Mouse (Mus musculus): Measurements from ENCODE around the gene Atg10. TPM values are rescaled to one million over a fixed set of nuclear protein-coding genes. Genes with fewer than 3 reads are reported as not detected.
"Not testable (repeated sequence)": the region's sequence is repeated elsewhere in the genome, so short reads cannot be mapped to it uniquely, and the experiment has no call there.

Gene Atg10
- polyA plus RNA-seq, 1 experiment from 2014 or later, result 13.9 TPM

DNA sequence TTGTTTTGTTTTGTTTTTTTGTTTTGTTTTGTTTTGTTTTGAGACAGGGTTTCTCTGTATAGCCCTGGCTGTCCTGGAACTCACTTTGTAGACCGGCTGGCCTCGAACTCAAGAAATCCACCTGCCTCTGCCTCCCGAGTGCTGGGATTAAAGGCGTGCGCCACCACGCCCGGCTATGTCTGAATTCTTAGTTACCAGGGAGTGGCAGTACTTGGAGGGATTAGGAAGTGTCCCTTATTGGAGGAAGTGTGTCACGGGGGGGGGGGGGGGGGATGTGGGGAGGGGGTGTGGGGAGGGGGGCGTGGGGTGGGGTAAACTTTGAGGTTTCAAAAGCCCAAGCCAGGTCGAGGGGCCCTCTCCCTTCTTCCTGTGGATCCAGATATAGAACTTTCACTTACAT, 295.5 kb downstream of the Atg10 start:
- not testable (repeated sequence) for H3K4me2 ChIP-seq (ENCODE audit: low read length); H3K27ac ChIP-seq (ENCODE audit: low read depth, low read length); H3K27me3 ChIP-seq (replicated peaks; ENCODE audit: control insufficient read depth, insufficient read depth, low read length); H3K4me3 ChIP-seq (ENCODE audit: low read length); H3K4me1 ChIP-seq (ENCODE audit: control insufficient read depth, insufficient read depth, low read depth, low read length); H3K9ac ChIP-seq (ENCODE audit: low read depth, low read length); ATAC-seq; H3K9me3 ChIP-seq (ENCODE audit: control insufficient read depth, low read length)
- H3K36me3 ChIP-seq (ENCODE audit: control insufficient read depth, insufficient read depth, low read length), result peaks cover 22% of the 10 kb centered on the region
- 89% methylated on average over 9 of the region's 10 CpGs for WGBS

DNA sequence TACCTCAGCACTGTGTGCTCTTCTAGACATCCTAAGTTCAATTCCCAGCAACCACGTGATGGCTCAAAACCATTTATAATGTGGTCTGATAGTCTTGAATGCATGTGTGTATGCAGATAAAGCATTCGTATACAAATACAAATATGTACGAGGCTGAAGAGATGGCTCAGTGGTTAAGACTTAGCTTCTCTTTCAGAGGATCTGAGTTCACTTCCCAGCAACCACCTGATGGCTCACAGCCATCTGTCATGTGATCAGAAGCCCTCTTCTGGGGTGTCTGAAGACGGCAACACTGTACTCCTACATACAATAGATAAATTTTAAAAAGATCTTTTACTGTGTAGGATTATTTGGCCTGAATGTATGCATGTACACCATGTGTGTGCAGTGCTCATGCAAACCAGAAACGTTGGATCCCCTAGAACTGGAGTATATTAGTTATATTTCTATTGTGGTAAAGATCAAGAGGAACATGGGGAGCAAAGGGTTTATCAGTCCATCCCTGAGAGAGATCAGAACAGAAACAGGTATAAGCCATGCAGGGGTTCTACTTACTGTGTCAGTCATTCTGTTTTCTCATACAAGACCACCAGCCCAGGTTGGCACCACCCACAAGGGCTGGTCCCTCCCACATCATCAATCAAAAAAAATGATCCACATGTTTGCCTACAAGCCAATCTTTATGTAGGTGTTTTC, 296.7 kb downstream of the Atg10 start:
- ATAC-seq, result no peak
- H3K4me2 ChIP-seq (ENCODE audit: low read length), result no peak overlapping the region
- WGBS, result 81% methylated on average over 5 of the region's 5 CpGs
- H3K9ac ChIP-seq (ENCODE audit: low read depth, low read length), result no peak overlapping the region
- H3K4me3 ChIP-seq (ENCODE audit: low read length), result no peak overlapping the region
- H3K36me3 ChIP-seq (ENCODE audit: control insufficient read depth, insufficient read depth, low read length), result peaks cover 22% of the 10 kb centered on the region
- no peaks in the 10 kb centered on the region for H3K27me3 ChIP-seq (replicated peaks; ENCODE audit: control insufficient read depth, insufficient read depth, low read length)
- no peaks in the 10 kb centered on the region for H3K9me3 ChIP-seq (ENCODE audit: control insufficient read depth, low read length)
- no peak overlapping the region for H3K27ac ChIP-seq (ENCODE audit: low read depth, low read length)
- peaks cover 6% of the 10 kb centered on the region for H3K4me1 ChIP-seq (ENCODE audit: control insufficient read depth, insufficient read depth, low read depth, low read length)

DNA sequence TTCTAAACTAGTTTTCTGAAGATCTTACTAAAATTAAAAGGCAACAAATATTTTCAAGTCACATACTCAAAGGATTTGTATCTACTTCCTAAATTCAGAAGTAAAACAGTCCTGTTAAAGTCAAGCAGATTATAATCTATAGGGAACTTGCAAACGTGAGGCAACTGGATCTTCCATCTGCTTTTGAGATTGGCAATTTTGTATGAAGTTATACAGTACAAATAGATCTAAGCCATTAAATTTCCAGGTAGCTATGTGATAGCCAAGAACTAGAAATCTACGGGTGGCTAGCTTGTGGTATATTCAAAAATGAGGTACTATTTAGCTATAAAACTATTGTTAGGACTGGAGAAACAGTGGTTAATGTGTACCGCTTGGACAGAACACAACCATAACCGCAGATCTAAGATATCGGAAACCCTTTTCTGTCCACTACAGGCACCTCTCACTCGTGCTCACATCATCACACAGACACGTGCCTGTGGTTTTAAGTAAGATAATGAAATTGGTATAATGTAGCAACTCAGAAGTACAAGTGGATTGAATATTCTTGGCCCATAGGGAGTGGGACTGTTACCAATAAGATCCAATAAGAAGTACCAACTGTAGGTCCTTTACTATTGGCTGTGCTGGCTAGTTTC, 297.5 kb downstream of the Atg10 start:
- Histone ChIP-seq H3K27ac (ENCODE audit: low read depth, low read length) (no peak overlapping the region), H3K27me3 (replicated peaks; ENCODE audit: control insufficient read depth, insufficient read depth, low read length) (no peaks in the 10 kb centered on the region), H3K9ac (ENCODE audit: low read depth, low read length) (no peak overlapping the region), H3K36me3 (ENCODE audit: control insufficient read depth, insufficient read depth, low read length) (peaks cover 22% of the 10 kb centered on the region), H3K4me3 (ENCODE audit: low read length) (no peak overlapping the region), H3K4me1 (ENCODE audit: control insufficient read depth, insufficient read depth, low read depth, low read length) (peaks cover 6% of the 10 kb centered on the region), H3K4me2 (ENCODE audit: low read length) (no peak overlapping the region), H3K9me3 (ENCODE audit: control insufficient read depth, low read length) (no peaks in the 10 kb centered on the region)
- no peak for ATAC-seq
- 86% methylated on average over 7 of the region's 7 CpGs for WGBS

DNA sequence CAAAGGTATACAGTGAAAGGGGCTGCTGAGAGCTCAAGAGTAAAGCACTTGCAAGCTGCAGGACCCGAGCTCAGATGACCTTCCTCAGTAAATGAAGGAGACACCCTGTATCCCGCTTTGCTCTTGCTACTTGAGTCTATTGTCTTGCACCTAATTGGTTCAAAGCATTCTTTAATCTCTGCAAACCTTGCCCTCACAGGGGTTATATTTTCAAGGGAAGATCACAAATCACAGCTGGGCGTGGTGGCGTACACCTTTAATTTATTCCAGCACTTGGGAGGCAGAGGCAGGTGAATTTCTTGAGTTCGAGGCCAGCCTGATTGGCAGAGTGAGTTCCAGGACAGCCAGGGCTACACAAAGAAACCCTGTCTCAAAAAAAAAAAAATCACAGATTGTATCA, 298.6 kb downstream of the Atg10 start:
- no peak overlapping the region for H3K27ac ChIP-seq (ENCODE audit: low read depth, low read length)
- no peaks in the 10 kb centered on the region for H3K9me3 ChIP-seq (ENCODE audit: control insufficient read depth, low read length)
- no peak overlapping the region for H3K9ac ChIP-seq (ENCODE audit: low read depth, low read length)
- WGBS, result 92% methylated on average over 5 of the region's 5 CpGs
- H3K27me3 ChIP-seq (replicated peaks; ENCODE audit: control insufficient read depth, insufficient read depth, low read length), result no peaks in the 10 kb centered on the region
- H3K4me2 ChIP-seq (ENCODE audit: low read length), result no peak overlapping the region
- no peak overlapping the region for H3K4me3 ChIP-seq (ENCODE audit: low read length)
- ATAC-seq, result no peak
- peaks cover 6% of the 10 kb centered on the region for H3K4me1 ChIP-seq (ENCODE audit: control insufficient read depth, insufficient read depth, low read depth, low read length)
- peaks cover 22% of the 10 kb centered on the region for H3K36me3 ChIP-seq (ENCODE audit: control insufficient read depth, insufficient read depth, low read length)

DNA sequence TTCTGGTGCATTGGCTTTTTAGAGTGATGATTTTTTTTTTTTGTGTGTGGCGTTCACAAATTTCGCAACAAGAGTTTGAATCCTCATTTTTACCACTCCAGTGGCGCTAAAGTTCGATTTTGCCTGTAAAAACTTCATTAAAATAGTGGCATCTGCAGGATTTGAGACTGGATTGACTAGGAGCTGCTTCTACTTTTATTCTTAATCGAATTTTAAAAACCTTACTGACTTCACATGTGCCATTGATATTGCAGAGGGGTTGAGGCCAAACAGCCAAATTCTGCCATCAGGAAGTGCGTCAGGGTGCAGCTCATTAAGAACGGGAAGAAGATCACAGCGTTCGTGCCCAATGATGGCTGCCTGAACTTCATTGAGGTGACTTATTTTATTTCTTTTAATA, 299.7 kb downstream of the Atg10 start:
- H3K27me3 ChIP-seq (replicated peaks; ENCODE audit: control insufficient read depth, insufficient read depth, low read length), result no peaks in the 10 kb centered on the region
- WGBS, result 53% methylated on average over 9 of the region's 9 CpGs
- no peak overlapping the region for H3K9ac ChIP-seq (ENCODE audit: low read depth, low read length)
- peaks cover 6% of the 10 kb centered on the region for H3K4me1 ChIP-seq (ENCODE audit: control insufficient read depth, insufficient read depth, low read depth, low read length)
- ATAC-seq, result no peak
- peaks cover 22% of the 10 kb centered on the region for H3K36me3 ChIP-seq (ENCODE audit: control insufficient read depth, insufficient read depth, low read length)
- H3K27ac ChIP-seq (ENCODE audit: low read depth, low read length), result no peak overlapping the region
- H3K4me2 ChIP-seq (ENCODE audit: low read length), result peak overlapping the region; percentile 77
- no peaks in the 10 kb centered on the region for H3K9me3 ChIP-seq (ENCODE audit: control insufficient read depth, low read length)
- H3K4me3 ChIP-seq (ENCODE audit: low read length), result peak overlapping the region; percentile 90

DNA sequence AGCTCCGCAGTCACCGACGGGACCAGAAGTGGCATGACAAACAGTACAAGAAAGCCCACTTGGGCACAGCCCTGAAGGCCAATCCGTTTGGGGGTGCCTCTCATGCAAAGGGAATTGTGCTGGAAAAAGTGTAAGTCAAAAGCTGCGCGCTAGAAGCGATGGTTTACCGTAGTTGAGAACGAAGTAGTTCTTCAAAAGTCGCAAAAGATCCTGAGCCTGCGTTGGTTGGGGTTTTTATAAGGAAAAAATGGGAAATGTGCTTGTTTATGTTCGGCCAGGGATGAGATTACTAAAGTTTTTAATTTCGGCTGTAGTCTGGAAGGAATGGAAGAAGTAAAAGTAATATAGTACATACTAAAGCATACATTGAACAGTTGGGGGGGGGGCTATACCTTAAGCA, 300.2 kb downstream of the Atg10 start:
- H3K27ac ChIP-seq (ENCODE audit: low read depth, low read length); H3K27me3 ChIP-seq (replicated peaks; ENCODE audit: control insufficient read depth, insufficient read depth, low read length); H3K9me3 ChIP-seq (ENCODE audit: control insufficient read depth, low read length); H3K4me1 ChIP-seq (ENCODE audit: control insufficient read depth, insufficient read depth, low read depth, low read length); ATAC-seq: not testable (repeated sequence)
- H3K4me2 ChIP-seq (ENCODE audit: low read length), result peak overlapping the region; percentile 77
- peaks cover 21% of the 10 kb centered on the region for H3K36me3 ChIP-seq (ENCODE audit: control insufficient read depth, insufficient read depth, low read length)
- WGBS, result under 1% methylated on average over 12 of the region's 13 CpGs
- peak overlapping the region; percentile 90 for H3K4me3 ChIP-seq (ENCODE audit: low read length)
- H3K9ac ChIP-seq (ENCODE audit: low read depth, low read length), result peak overlapping the region; percentile 95

DNA sequence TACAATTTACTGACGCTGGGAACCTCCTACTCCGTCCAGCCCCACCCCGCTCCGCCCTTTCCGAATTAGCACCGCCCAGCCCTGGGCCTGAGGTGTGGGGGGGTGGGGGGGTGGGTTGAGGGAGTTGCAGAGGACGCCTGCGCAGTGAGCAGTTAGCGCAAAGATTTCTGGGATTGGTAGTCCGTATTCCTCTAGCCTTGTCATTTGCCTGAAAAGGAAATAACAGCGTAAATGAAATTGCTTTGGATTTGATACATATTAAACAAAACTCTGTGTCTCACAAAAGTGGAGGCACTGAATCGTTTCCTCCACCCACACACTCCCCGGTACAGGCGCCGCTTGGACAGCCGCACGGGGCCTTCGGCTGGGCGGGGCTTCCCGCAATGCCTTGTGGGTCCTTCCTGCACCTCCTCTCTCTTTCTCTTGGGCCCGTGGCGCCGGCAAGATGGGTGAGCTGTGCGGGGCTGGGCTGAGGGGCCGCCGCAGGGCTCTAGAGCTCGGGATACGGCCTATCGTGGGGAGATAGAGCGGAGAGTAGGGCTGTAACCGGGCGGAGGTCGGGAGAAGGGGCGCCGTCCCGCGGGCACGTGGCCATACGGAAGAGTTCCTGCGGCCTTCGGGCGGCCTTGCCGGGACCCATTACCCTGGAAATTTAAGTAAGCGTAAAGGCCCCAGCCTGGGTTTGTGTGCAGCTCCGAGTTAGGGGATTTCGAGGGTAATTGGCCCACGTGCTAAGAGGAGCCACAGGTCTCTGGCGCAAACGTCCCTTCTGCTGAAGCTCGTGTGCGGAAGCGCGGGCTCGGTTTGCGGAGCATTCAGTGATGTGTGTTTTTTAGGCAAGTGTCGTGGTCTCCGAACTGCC, 300.8 kb downstream of the Atg10 start, which contains the start of gene Rps23:
TSS of gene Rps23 (plus strand) at position 208 of the 862 bp plus-strand sequence.
- Histone ChIP-seq H3K4me1 (ENCODE audit: control insufficient read depth, insufficient read depth, low read depth, low read length) (peaks cover 6% of the 10 kb centered on the region), H3K36me3 (ENCODE audit: control insufficient read depth, insufficient read depth, low read length) (peaks cover 19% of the 10 kb centered on the region), H3K4me2 (ENCODE audit: low read length) (peak within 1 kb of the TSS; percentile 77), H3K27ac (ENCODE audit: low read depth, low read length) (peak within 1 kb of the TSS; percentile 83), H3K9me3 (ENCODE audit: control insufficient read depth, low read length) (no peaks in the 10 kb centered on the region), H3K4me3 (ENCODE audit: low read length) (peak within 1 kb of the TSS; percentile 90), H3K9ac (ENCODE audit: low read depth, low read length) (peak within 1 kb of the TSS; percentile 95), H3K27me3 (replicated peaks; ENCODE audit: control insufficient read depth, insufficient read depth, low read length) (no peaks in the 10 kb centered on the region)
- peak; percentile 98 for ATAC-seq
- WGBS, result under 1% methylated on average over 57 of the region's 57 CpGs

DNA sequence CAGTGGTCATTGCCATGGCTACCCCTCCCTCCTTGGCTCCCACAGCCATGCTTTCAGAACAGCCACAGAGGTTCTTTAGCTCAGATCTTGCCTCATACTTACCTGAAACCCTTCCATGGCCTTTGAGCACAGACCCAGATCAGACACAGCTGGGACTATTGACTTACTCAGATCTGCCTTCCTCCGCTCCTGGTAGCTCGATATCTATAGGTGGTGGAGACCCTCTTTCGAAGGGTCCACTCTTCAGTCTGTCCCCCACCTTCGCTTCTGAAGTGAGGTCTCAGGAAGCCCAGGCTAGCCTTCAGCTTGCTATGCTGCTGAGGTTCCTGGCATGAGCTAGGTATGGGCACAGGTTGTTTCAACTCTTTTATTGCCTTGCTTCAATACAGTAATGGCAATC, 309.0 kb downstream of the Atg10 start:
- ATAC-seq, result no peak
- H3K36me3 ChIP-seq (ENCODE audit: control insufficient read depth, insufficient read depth, low read length), result no peaks in the 10 kb centered on the region

DNA sequence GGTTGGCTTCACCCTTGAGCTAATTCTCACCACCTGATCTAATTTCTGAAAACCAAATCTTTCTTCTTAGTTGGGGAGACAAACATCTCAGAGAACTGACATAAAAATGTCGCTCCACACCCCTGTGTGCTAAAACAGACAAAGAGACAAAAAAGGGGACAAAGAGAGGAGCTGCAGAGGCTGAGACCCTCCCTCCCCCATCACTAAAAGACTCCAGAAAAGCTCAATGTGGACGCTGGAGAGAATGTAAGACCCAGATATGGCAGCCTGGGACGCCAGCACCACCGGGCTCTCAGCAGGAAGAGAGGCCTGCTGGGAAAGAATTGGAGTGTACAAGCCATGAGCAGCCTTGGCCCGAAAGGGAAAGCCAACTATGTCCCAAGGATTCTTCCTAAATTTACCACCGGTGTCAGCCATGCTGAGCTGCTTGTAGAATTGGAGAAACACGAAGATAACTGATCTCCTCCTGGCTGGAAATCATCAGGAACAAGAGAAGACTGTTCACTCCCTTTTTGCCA, 310.0 kb downstream of the Atg10 start:
- Histone ChIP-seq H3K9me3 (ENCODE audit: control insufficient read depth, low read length) (no peaks in the 10 kb centered on the region), H3K4me1 (ENCODE audit: control insufficient read depth, insufficient read depth, low read depth, low read length) (peaks cover 7% of the 10 kb centered on the region), H3K27ac (ENCODE audit: low read depth, low read length) (peak overlapping the region; percentile 65), H3K4me2 (ENCODE audit: low read length) (peak overlapping the region; percentile 1; the same call in 1 of the 2 replicates), H3K9ac (ENCODE audit: low read depth, low read length) (no peak overlapping the region), H3K27me3 (replicated peaks; ENCODE audit: control insufficient read depth, insufficient read depth, low read length) (no peaks in the 10 kb centered on the region), H3K36me3 (ENCODE audit: control insufficient read depth, insufficient read depth, low read length) (no peaks in the 10 kb centered on the region), H3K4me3 (ENCODE audit: low read length) (no peak overlapping the region)
- ATAC-seq, result peak; percentile 16; the same call in 1 of the 2 replicates
- 37% methylated on average over 7 of the region's 7 CpGs for WGBS

More for the DNA sequence above, 309.0 kb downstream of the Atg10 start:
- Histone ChIP-seq H3K4me2 (ENCODE audit: low read length) (no peak overlapping the region), H3K27ac (ENCODE audit: low read depth, low read length) (no peak overlapping the region), H3K9me3 (ENCODE audit: control insufficient read depth, low read length) (no peaks in the 10 kb centered on the region), H3K4me1 (ENCODE audit: control insufficient read depth, insufficient read depth, low read depth, low read length) (peaks cover 7% of the 10 kb centered on the region), H3K27me3 (replicated peaks; ENCODE audit: control insufficient read depth, insufficient read depth, low read length) (no peaks in the 10 kb centered on the region), H3K9ac (ENCODE audit: low read depth, low read length) (no peak overlapping the region), H3K4me3 (ENCODE audit: low read length) (no peak overlapping the region)
- 91% methylated on average over 4 of the region's 4 CpGs for WGBS

Data from hindbrain, embryonic 16.5 days (tissue).